Comparison of ENCODE assay signal across 9 mouse cellular contexts in the genomic region with DNA sequence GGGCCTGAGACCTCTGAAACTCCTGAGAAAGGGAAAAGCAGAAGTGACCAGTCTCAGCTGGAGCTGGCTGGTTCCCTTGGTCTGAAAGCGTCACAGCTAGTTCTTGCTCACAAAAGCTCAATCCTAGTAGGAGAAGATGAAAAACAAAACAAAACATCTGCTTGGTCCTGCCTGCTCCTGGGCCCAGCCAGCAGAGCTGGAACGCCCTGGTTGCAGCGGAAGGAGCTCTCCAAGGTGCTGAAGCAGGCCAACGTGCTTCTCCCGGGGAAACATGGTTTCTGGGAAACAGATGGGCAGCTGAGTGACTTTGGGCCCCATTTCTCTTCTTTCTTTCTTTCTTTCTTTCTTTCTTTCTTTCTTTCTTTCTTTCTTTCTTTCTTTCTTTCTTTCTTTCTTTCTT. TPM values are rescaled to one million over a fixed set of nuclear protein-coding genes. Genes with fewer than 3 reads are reported as not detected.
DNase-seq lines count a peak whose midpoint lies in the region; ATAC-seq lines count a peak whose summit lies in the region.
"Had no signal": no experiment of that assay in that cellular context is flagged by ENCODE, and none has a peak within 500 bp of the region (broad histone marks: within the 10 kb centered on the region; RNA-seq: fewer than 3 reads in every experiment).

No protein-coding gene starts in this region.

- DNase-seq in heart, adult 8-10 months (ENCODE audit: low spot score) = peak; percentile 8
- DNase-seq in heart, adult 11 months = no peak
- DNase-seq in ES-CJ7 (ENCODE audit: low read depth, low spot score) = peak; percentile 69
- peak; percentile 92 for DNase-seq in embryo, embryonic 10 days (ENCODE audit: low spot score)
- peak; percentile 89 for DNase-seq in limb, embryonic 10.5 days (ENCODE audit: low spot score)
- peak; percentile 68 for DNase-seq in ovary, postnatal 36 days (ENCODE audit: low spot score)
- DNase-seq in right cerebral cortex, adult 18-20 months = no peak

- H3K9me3 ChIP-seq in limb, embryonic 10.5 days (replicated peaks) = no peaks in the 10 kb centered on the region
- H3K9me3 ChIP-seq: limb, embryonic 12.5 days had no signal

- H3K4me1 ChIP-seq in limb, embryonic 10.5 days = no peaks in the 10 kb centered on the region
- H3K4me1 ChIP-seq: limb, embryonic 12.5 days had no signal

- no peak overlapping the region for H3K27ac ChIP-seq in limb, embryonic 10.5 days
- H3K27ac ChIP-seq: limb, embryonic 12.5 days had no signal

- H3K4me3 ChIP-seq in limb, embryonic 10.5 days = no peak overlapping the region
- H3K4me3 ChIP-seq: limb, embryonic 12.5 days had no signal

- H3K27me3 ChIP-seq in limb, embryonic 10.5 days (ENCODE audit: low read depth, poor library complexity, severe bottlenecking) = no peaks in the 10 kb centered on the region
- H3K27me3 ChIP-seq: limb, embryonic 12.5 days had no signal

- WGBS in limb, embryonic 10.5 days = 1% methylated on average over 5 of the region's 5 CpGs

- no peaks in the 10 kb centered on the region for H3K36me3 ChIP-seq in limb, embryonic 10.5 days
- H3K36me3 ChIP-seq: limb, embryonic 12.5 days had no signal

- no peak for ATAC-seq in erythroid progenitor cell, adult 5-6 weeks (replicated peaks; ENCODE audit: low FRiP score, poor library complexity, severe bottlenecking)

RNA-seq across cellular contexts. Expression of a gene that starts 53.4 kb away (rescaled TPM):
- total RNA-seq in heart, adult 8-10 months (2022) = not detected
- not detected in 2 replicates for polyA plus RNA-seq in limb, embryonic 10.5 days (2016; fragmentation: Nextera tagmentation; extraction: Ambion mirVana)
- total RNA-seq in erythroid progenitor cell, adult 5-6 weeks (2015; ENCODE audit: low replicate concordance) = not detected in 2 replicates
- not detected in 2 replicates for total RNA-seq in erythroid progenitor cell, adult 5-6 weeks (2017; ENCODE audit: low replicate concordance)
- polyA plus RNA-seq: limb, embryonic 12.5 days had no signal

Comparison
In these comparisons a context has a peak if more than half of its experiments do, and no peak if none do; other contexts are left out.
1. DNase-seq: peak in heart, adult 8-10 months (single experiment), ES-CJ7 (single experiment), embryo, embryonic 10 days (single experiment), limb, embryonic 10.5 days (single experiment) and ovary, postnatal 36 days (single experiment); none in heart, adult 11 months (single experiment) and right cerebral cortex, adult 18-20 months (single experiment).